Mouse (Mus musculus) left cerebral cortex, postnatal 14 days (tissue): ENCODE results near the gene Krtap5-5. TPM values are rescaled to one million over a fixed set of nuclear protein-coding genes. Genes with fewer than 3 reads are reported as not detected.
"Not testable (repeated sequence)": the region's sequence is repeated elsewhere in the genome, so short reads cannot be mapped to it uniquely, and the experiment has no call there.

Experiments
- DNase-seq, 2 experiments: peaks; one replicate each; pipeline ENCODE4 v3.0.0; 2021 to 2022; ENCODE audit warnings: low spot score in 2 of 2, mixed read lengths in 1 of 2
- intact Hi-C: fragments of 180-260 bp; cut with DNase I; formaldehyde crosslinking; loops from one replicate; pipeline ENCODE4 v1.15.1; 2025
- long read RNA-seq, 2 experiments: library from polyadenylated mRNA; stranded (forward); transcript quantifications; one replicate each; pipeline ENCODE4 v2.0.0; 2021
- total RNA-seq, 2 experiments: library from RNA; stranded (reverse); gene quantifications; 2 replicates each; pipeline ENCODE4 v1.2.3; 2021

Gene Krtap5-5
- total RNA-seq, result not detected
- long read RNA-seq, experiment 1, result 0 reads
- long read RNA-seq, experiment 2, result 0 reads

GRCm38 (mm10) chr7:142229871-142230270 lies at the start of gene Krtap5-5:
Gene Krtap5-5 (minus strand): TSS chr7:142229971.
- DNase-seq, intact Hi-C loops: not testable (repeated sequence)

- DNase-seq, intact Hi-C loops: not testable (repeated sequence)
Observed at GRCm38 (mm10) chr7:142279291-142279690, 49.5 kb upstream of the Krtap5-5 start.

GRCm38 (mm10) chr7:142278183-142278582 lies 48.4 kb upstream of the Krtap5-5 start:
- peak; percentile 61 to 77 for DNase-seq
- intact Hi-C loops, result not testable (repeated sequence)

GRCm38 (mm10) chr7:142274263-142274662 lies 44.5 kb upstream of the Krtap5-5 start, which contains the start of gene Gm4559:
Gene Gm4559 (minus strand): TSS chr7:142274363.
- DNase-seq, intact Hi-C loops: not testable (repeated sequence)

GRCm38 (mm10) chr7:142258254-142258653 lies 28.5 kb upstream of the Krtap5-5 start, which contains the start of gene Gm2431:
Gene Gm2431 (minus strand): TSS chr7:142258354.
- DNase-seq, intact Hi-C loops: not testable (repeated sequence)

GRCm38 (mm10) chr7:142255517-142255916 lies 25.7 kb upstream of the Krtap5-5 start:
- intact Hi-C loops, result no loop called here
- peak; percentile 44 to 51 for DNase-seq

DNA sequence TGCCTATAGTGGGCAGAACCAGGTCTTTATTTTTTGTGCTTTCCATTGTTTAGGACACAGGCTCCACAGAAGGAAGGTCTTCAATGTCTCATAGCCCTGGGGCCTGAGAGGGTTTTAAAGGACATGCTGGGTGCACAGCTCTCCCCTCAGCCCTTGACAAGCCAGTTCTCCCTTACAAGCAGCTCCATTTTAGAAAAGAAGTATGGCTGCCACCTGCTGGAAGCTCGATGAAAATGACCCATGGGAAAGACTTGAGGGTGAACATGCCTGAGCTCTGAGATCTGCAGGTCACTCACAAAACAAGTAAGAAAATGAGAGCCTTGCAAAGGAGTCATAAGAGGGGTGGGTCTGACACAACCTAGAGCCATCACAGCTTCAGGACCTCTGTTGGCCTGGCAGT lies 20.1 kb upstream of the Krtap5-5 start:
- intact Hi-C loops, result loop anchor here (10.0 kb wide), 1 partner anchor 105 kb away; the partner anchor contains the start of gene Gm45337
- DNase-seq, result peak; percentile 9 to 55

- intact Hi-C loops, result loop anchor here (10.0 kb wide), 1 partner anchor 96 kb away; the partner anchor contains the start of gene Gm45337
- DNase-seq, result no peak
Observed at GRCm38 (mm10) chr7:142240978-142241377, 11.2 kb upstream of the Krtap5-5 start, which contains the start of gene Gm40460. Gene Gm40460 (minus strand): TSS chr7:142241078.

- intact Hi-C loops, result no loop called here
Observed at GRCm38 (mm10) chr7:142231540-142231939, 1.8 kb upstream of the Krtap5-5 start.

GRCm38 (mm10) chr7:142224518-142224917 lies 5.3 kb downstream of the Krtap5-5 start:
- intact Hi-C loops, result no loop called here
- no peak for DNase-seq

More at GRCm38 (mm10) chr7:142231540-142231939, 1.8 kb upstream of the Krtap5-5 start:
- DNase-seq, result no peak

DNA sequence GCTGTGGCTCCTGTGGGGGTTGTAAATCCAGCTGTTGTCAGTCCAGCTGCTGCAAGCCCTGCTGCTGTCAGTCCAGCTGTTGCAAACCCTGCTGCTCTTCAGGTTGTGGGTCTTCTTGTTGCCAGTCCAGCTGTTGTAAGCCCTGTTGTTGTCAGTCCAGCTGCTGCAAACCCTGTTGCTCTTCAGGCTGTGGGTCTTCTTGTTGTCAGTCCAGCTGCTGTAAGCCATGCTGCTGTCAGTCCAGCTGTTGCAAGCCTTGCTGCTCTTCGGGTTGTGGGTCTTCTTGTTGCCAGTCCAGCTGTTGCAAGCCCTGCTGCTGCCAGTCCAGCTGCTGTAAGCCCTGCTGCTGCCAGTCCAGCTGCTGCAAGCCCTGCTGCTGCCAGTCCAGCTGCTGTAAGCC lies 17.6 kb downstream of the Krtap5-5 start:
- intact Hi-C loops, result not testable (repeated sequence)

DNA sequence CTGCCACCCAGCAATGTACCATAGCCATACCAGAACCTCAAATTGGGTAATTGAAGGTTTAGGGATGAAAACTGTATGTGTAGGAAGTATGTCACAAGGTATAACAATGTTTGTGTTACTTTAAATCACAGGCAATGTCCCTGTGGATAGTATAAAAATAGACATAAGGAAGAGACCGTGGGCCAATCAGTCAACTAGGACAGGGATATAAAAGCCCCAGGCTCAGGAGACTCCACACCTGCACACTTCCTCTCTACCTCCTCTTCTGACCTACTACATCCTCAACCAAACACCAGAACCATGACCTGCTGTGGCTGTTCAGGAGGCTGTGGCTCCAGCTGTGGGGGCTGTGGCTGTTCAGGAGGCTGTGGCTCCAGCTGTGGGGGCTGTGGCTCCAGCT lies 18.2 kb downstream of the Krtap5-5 start, which contains the start of gene Gm7579:
Gm7579 (plus strand) TSS at position 301 of the 400 bp plus-strand sequence.
- no peak for DNase-seq
- intact Hi-C loops, result no loop called here

More for the DNA sequence above, 17.6 kb downstream of the Krtap5-5 start:
- DNase-seq, result not testable (repeated sequence)

DNA sequence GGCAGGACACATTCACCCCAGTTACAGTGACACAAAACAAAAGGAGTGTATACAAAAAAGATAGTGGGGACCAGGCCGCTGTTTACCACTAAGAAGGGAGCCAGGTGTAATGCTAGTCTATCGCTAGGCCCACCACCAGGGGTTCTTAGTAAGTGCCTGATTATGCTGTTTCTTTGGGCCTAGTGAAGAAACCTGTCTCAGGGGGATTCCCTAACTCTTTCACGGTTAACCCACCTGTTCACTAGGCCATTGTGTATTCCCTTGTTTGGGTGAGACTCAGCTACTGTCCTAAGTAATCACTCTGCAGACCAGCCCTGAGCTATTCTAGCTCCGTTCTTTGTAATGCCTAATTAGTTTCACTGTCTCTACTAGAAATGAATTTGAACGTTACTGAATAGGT lies 22.9 kb downstream of the Krtap5-5 start:
- DNase-seq, intact Hi-C loops: not testable (repeated sequence)

- intact Hi-C loops, result no loop called here
- DNase-seq, result no peak
Observed at GRCm38 (mm10) chr7:142205488-142205887, 24.3 kb downstream of the Krtap5-5 start.

DNA sequence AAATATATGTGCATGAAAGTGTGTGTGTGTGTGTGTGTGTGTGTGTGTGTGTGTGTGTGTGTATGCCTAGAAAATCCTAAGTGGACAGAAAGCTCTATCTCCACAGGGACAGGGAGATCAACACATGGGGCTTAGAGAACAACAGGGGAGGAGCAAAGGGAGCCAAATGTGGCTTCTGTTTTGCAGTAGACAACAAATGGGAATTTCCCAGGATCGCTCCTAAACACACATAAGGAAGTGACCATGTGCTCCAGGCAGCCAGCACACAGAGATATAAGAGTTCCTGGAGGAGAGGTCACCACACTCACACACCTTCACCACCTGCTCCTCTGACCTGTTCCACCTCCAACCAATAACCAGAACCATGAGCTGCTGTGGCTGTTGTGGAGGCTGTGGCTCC lies 28.7 kb downstream of the Krtap5-5 start, which contains the start of gene Krtap5-3:
Krtap5-3 (plus strand) TSS at position 301 of the 400 bp plus-strand sequence.
- intact Hi-C loops, result no loop called here
- no peak for DNase-seq

DNA sequence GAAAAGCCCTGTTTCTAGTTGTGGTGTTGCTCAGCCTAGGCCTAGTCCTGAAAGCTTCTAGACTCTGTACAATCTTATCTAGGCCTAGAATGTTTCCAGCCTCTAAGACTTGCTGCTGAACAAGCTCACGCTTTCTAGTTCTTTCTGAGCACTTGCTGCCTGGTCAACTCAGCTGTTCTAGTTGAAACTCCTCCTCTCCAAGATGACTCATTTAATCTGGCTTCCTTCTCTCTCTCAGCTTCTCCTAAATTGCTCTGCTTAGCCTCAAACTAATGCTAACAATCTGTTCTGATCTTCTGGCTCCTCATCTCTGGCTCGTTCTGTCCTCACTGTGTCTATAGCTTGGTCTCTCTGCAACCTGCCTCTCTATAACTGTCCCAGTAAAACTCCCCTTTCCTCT lies 31.0 kb downstream of the Krtap5-5 start:
- intact Hi-C loops, result no loop called here
- no peak for DNase-seq

- intact Hi-C loops, result no loop called here
- DNase-seq, result no peak
Observed at GRCm38 (mm10) chr7:142190289-142190688, 39.5 kb downstream of the Krtap5-5 start, which contains the start of gene Gm10153. Gene Gm10153 (minus strand): TSS chr7:142190389.

DNA sequence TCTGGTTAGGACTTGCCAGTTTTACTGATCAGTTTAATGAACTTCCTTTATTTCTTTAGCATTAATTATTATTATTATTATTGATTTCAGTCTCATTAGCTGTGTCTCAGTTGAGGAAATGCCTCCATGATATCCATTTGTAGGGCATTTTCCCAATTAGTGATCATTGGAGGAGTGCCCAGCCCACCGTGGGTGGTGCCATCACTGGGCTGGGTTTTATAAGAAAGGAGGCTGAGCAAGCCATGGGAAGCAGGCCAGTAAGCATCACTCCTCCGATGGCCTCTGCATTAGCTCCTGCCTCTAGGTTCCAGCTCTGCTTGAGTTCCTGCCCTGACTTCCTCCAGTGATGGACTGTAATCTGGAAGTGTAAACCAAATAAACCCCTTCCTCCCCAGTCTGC lies 41.6 kb downstream of the Krtap5-5 start:
- intact Hi-C loops, result no loop called here

GRCm38 (mm10) chr7:142181021-142181420 lies 48.8 kb downstream of the Krtap5-5 start:
- DNase-seq, result no peak
- intact Hi-C loops, result no loop called here

More for the DNA sequence above, 41.6 kb downstream of the Krtap5-5 start:
- DNase-seq, result no peak
